Mouse (Mus musculus) layer of hippocampus, adult 11-12 months (tissue): ENCODE results near the gene Pars2.

Experiments
- DNase-seq: peaks from one replicate; pipeline ENCODE4 v3.0.0; 2022; ENCODE audit warnings: low spot score

Gene Pars2

GRCm38 (mm10) chr4:106634086-106634479 is 16.8 kb upstream of the Pars2 start:
- DNase-seq, result no peak

- DNase-seq, result no peak
These were observed 7.2 kb upstream of the Pars2 start for GRCm38 (mm10) chr4:106643483-106644217.

- no peak for DNase-seq
These were observed 6.7 kb upstream of the Pars2 start for GRCm38 (mm10) chr4:106644218-106644610.

DNA sequence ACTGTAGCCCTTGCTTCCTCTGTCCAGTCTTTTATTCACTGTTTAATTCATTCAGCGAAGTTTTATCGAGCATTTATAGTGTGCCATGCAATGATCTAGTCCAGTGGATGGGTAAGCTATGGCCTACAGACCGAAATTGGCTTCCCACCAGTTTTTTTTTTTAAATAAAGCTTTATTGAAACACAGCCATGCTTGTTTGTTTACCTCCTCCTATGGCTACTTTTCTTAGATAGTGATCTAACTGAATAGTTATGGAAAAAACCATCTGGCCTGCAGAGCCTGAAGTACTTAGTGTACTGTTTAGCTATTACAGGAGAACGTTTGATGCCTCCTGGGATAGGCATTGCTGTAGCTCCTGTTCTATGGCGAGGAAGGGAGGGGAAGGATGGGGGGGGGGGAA is 5.1 kb upstream of the Pars2 start:
- DNase-seq, result no peak

DNA sequence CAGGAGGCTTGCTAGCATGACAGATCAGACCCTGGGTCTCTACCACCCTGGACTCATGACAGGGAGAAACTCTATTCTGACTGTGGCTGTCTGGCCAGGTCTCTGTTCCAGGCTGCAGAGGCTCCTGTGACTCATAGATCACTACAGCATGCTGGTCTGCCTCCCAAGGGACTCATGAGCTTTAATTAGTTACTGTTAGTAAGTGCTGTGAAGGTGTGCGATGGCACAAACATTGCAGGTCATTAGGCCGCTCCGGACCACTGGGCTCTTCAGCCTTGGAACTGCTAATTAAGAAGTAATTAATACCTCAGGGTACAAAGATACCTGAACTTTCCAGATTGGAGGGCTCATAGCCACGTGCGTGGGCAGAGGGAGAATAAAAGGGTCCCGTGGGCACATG is 3.7 kb upstream of the Pars2 start:
- DNase-seq, result no peak

- no peak for DNase-seq
These were observed 1.7 kb downstream of the Pars2 start for GRCm38 (mm10) chr4:106652546-106652945.

DNA sequence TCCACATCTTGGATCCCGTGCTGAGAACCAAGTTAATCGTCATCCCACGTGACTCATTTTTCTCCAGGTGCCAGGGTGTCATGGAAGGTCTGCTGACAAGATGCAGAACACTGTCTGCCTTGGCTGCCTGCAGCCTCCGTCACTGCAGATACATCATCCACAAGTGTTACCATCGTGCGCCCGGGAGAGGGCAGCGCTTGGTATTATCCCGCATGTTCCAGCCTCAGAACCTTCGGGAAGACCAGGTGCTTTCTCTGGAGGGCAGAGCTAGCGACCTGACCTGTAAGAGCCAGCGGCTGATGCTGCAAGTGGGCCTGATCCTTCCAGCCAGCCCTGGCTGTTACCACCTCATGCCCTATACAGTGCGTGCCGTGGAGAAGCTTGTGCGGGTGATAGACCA is 2.2 kb downstream of the Pars2 start:
- no peak for DNase-seq

DNA sequence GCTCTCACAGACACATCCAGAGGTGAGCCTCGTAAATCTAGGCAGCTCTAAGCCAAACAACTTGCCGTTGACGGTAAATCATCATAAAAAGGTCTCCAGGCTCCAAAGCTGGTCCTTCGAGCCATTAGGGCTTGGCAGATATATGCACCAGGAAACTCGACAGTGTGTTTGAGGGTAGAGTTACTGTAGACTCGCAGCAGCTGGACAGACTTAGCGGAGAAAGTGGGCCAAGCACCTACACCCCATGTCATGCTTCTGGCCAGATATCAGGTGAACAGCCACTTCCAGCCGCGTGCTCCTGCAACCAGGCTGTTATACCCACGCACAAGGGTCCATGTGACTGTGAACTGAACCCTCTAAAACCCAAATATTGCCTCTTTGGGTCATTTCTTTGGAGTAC is 4.8 kb downstream of the Pars2 start:
- DNase-seq, result no peak

DNA sequence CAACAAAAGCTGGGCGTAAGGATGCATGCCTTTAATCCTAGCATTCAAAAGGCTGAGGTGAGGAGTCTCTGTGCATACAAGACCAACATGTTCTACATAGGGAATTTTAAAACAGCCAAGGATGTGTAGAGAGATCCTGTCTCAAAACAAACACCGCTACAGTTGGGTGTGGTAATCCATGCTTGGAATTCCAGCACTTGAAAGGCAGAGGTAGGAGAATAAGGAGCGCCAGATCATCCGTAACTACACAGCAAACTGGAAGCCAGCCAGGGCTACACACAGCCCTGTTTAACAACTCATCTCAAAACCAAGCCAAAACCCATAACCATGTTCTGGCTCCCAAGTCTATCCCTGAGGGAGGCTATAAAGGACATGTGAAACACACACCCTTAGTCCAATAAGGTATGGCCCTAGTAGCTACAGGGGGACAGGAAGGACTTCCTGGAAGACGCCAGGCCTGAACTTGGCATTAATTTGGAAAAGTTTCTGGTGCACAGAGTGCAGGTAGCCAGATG is 13.1 kb downstream of the Pars2 start:
- no peak for DNase-seq

- no peak for DNase-seq
These were observed 13.8 kb downstream of the Pars2 start for GRCm38 (mm10) chr4:106664697-106665096.

DNA sequence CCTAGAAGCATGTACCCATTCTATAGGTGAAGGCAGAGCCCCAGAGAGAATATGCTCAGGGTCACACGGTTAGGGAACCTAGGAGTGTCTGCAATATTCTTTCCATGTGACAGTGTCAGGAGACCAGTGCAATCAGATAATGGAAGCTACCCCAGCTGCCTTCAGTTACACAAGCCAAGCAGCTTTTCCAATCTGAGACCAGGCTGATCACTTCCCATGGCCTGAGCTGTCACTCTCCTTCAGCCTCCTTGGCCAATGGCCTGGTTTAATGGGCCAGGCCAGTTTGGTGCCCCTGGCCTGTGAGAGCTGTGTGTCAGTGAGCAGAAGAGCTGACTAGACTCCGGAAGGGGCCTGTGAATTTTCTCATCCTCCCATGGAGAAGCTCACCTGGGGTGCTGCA is 14.4 kb downstream of the Pars2 start:
- DNase-seq, result no peak

DNA sequence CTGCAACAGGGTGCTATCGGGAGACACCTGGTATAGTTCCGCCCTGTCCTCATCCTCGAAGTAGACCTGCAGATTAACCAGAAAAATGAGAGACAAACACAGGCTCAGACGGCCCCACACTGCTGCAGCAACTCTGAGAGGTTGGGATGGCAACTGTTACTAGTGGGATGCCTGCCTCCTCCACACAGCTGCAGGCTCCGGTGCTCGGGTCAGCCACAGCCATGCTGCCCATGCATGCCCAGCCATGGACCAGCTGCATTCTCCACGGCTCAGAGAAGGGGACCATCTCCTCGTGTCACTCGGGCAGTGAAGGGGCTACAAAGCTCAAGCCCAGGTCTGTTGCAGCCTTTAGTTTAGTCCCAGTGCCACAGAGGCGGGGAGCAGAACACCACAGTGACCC is 14.8 kb downstream of the Pars2 start:
- DNase-seq, result no peak

GRCm38 (mm10) chr4:106666546-106666945 is 15.7 kb downstream of the Pars2 start:
- no peak for DNase-seq

DNA sequence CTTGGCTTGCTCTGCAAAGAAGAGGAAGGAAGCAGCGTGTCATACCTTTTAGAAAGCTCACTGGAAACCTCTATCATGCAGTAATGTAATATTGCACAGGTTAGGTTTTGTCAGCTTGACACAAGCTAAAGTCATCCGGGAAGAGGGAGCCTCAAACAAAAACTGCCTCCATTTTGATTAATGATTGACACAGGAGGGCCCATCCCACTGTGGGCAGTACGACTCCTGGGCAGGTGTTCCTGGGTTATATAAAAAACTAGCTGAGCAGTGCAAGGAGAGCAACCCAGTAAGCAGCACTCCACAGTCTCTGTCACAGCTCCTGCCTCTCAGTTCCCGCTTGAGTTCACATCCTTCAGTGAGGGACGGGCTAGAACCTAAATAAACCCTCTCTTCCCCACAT is 25.9 kb downstream of the Pars2 start:
- no peak for DNase-seq

- DNase-seq, result peak; percentile 85
These were observed 27.7 kb downstream of the Pars2 start, which contains the start of gene Ttc4 for GRCm38 (mm10) chr4:106678442-106679118. Ttc4 (minus strand) TSS chr4:106678944.

DNA sequence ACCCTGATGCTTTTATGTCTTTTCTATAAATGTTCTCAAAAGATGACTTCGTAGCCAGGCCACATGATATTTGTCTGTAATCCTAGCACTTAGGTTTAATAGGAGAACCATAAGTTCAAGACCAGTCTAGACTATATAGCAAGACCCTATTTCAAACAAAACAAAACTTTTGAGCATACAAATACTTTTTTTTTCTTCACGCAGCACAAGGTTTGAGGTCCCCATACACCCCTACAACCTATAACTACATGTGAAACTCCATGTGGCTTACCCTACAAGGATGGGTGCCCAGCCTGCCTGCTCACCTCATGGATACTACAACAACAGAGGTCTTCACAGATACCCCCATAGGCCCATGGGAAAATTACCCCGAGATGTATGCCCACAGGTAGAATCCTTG is 28.3 kb downstream of the Pars2 start:
- no peak for DNase-seq

DNA sequence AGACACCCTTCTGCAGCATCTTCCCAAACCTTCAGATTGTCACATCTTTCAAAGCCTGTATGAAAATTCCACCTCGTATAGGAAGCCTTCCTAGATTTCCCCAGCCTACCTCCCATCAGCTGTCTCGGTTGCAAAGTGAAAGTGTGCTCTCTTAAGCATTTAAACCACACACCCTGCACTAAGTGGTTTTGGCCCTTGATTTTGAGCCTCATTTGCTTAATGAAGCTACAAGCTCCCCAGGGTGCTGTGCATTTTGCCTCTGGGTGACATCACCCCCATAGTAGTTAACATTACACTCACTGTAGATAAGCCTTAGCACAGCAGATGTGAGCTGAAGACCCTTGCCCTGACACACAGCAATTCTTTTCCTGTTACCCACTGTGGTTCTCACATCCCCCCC is 30.1 kb downstream of the Pars2 start:
- no peak for DNase-seq

GRCm38 (mm10) chr4:106688636-106689296 is 37.9 kb downstream of the Pars2 start:
- no peak for DNase-seq

DNA sequence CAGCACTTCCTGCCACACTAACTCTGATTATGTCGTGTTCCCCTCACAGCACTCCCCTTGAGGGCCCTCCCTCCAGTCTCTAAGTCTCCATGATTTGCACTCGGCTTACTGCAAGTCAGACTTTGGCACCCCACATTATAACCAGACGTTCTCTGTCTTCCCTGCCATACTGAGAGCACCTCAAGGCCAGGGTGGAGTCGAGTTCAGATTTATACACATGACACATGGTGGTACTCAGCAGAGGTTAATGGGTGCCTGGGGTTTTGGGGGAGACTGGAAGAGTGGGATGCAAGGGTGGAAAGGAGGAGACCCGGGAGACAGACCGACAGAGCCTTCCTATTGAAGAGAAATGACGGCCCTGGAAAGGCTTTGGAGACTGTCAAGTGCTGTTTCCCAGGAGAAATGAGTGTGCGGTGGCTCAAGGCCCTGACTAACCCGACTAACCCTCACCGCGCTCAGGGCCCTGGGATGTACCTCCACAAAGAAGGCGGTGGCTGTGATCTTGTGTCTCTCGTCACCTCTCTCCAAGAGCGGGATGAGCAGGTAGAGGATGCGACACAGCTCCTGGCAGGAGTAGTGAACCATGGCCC is 43.1 kb downstream of the Pars2 start:
- DNase-seq, result no peak

- peak; percentile 42 for DNase-seq
These were observed 49.1 kb downstream of the Pars2 start for GRCm38 (mm10) chr4:106699989-106700388.

DNA sequence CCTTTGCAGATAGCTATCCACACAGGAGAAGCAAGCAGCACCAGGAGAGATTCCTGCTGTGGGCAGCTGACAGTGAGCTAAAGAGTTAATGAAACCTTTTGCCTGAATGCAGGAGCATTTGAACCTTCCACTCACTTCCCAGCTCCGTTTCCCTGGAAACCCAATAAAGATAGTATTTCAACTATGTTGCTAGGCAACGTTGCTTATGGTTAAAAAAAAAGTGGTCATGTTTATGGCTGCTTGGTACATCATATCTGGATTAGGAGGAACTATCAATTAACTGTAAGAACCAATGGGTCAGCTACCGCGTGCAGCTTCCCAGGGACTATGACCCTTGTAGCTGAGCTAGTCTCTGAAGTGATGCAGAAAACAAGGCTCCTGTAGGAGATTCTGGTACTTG is 49.9 kb downstream of the Pars2 start:
- DNase-seq, result no peak

GRCm38 (mm10) chr4:106703956-106704355 is 53.1 kb downstream of the Pars2 start:
- DNase-seq, result no peak

DNA sequence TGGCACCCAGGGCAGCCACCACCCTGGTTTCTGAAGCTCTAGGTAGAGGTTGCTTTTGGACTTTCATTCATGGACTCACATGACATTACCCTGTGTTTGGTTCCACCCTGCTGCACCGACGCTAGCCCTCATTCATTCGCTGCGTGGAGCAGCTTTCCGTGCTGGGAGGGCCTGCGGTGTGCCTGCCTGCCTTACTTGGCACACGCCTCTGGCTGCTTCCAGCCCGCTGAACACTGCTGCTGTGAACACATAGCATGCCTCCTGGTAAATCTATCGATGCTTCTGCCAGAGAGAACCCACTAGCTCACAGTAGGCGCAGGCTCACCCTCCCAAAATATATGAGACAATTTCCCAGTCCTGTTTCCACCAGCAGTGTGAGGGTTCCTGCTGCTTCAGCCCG is 53.5 kb downstream of the Pars2 start:
- peak; percentile 53 for DNase-seq
